ENCODE assay signal across 11 mouse cellular contexts in genomic region chr9:107259571-107259970, GRCm38 (mm10). TPM values are rescaled to one million over a fixed set of nuclear protein-coding genes. Genes with fewer than 3 reads are reported as not detected.
A peak's percentile ranks its signal among the peaks of the same experiment; 100 is the strongest.
DNase-seq lines count a peak whose midpoint lies in the region; ATAC-seq and TF ChIP-seq lines count a peak whose summit lies in the region.
"Had no signal": no experiment of that assay in that cellular context is flagged by ENCODE, and none has a peak within 500 bp of the region (broad histone marks: within the 10 kb centered on the region; RNA-seq: fewer than 3 reads in every experiment).

No protein-coding gene starts in this region.

- no peaks in the 10 kb centered on the region for H3K36me3 ChIP-seq in forebrain, embryonic 16.5 days (ENCODE audit: control insufficient read depth, insufficient read depth)
- no peaks in the 10 kb centered on the region for H3K36me3 ChIP-seq in forebrain, embryonic 12.5 days (replicated peaks)
- H3K36me3 ChIP-seq in midbrain, embryonic 15.5 days (replicated peaks) = no peaks in the 10 kb centered on the region
- no peaks in the 10 kb centered on the region for H3K36me3 ChIP-seq in midbrain, embryonic 13.5 days
- H3K36me3 ChIP-seq in stomach, postnatal 0 days (ENCODE audit: control insufficient read depth, insufficient read depth, low read length) = no peaks in the 10 kb centered on the region
- H3K36me3 ChIP-seq in limb, embryonic 10.5 days = no peaks in the 10 kb centered on the region
- H3K36me3 ChIP-seq: embryonic facial prominence, embryonic 13.5 days; kidney, embryonic 15.5 days had no signal

- intact Hi-C loops in left cerebral cortex, postnatal 10 days (cut with DNase I) = no loop called here

- no peak for TF ChIP-seq EP300 in stomach, postnatal 0 days (optimal IDR thresholded peaks at IDR 0.05)

- peak overlapping the region; percentile 55 for H3K27ac ChIP-seq in forebrain, embryonic 16.5 days (ENCODE audit: low read length)
- no peak overlapping the region for H3K27ac ChIP-seq in forebrain, embryonic 12.5 days
- 0 out of 2 replicates have a peak overlapping the region, but pooled peaks have one; percentile 15 for H3K27ac ChIP-seq in midbrain, embryonic 15.5 days
- no peak overlapping the region for H3K27ac ChIP-seq in midbrain, embryonic 13.5 days
- H3K27ac ChIP-seq in stomach, postnatal 0 days (replicated peaks) = no peak overlapping the region
- H3K27ac ChIP-seq in limb, embryonic 10.5 days = no peak overlapping the region
- H3K27ac ChIP-seq: embryonic facial prominence, embryonic 13.5 days; kidney, embryonic 15.5 days had no signal

- no peaks in the 10 kb centered on the region for H3K9me3 ChIP-seq in forebrain, embryonic 16.5 days (ENCODE audit: control insufficient read depth, low read length)
- H3K9me3 ChIP-seq in forebrain, embryonic 12.5 days = no peaks in the 10 kb centered on the region
- no peaks in the 10 kb centered on the region for H3K9me3 ChIP-seq in midbrain, embryonic 15.5 days
- no peaks in the 10 kb centered on the region for H3K9me3 ChIP-seq in midbrain, embryonic 13.5 days
- no peaks in the 10 kb centered on the region for H3K9me3 ChIP-seq in stomach, postnatal 0 days (ENCODE audit: control insufficient read depth, low read length)
- no peaks in the 10 kb centered on the region for H3K9me3 ChIP-seq in limb, embryonic 10.5 days (replicated peaks)
- H3K9me3 ChIP-seq: embryonic facial prominence, embryonic 13.5 days; kidney, embryonic 15.5 days had no signal

- TF ChIP-seq CTCF in stomach, postnatal 0 days (IDR thresholded peaks at IDR 0.05; ENCODE audit: low read depth) = no peak

- peak; percentile 49 to 84 for DNase-seq in left cerebral cortex, postnatal 10 days (ENCODE audit: extremely low spot score in 1 of 2, low spot score in 2 of 2)
- DNase-seq in kidney, adult 9 months = no peak
- DNase-seq in stomach, postnatal 0 days (ENCODE audit: low spot score) = no peak
- DNase-seq in limb, embryonic 10.5 days (ENCODE audit: low spot score) = no peak

- ATAC-seq in forebrain, embryonic 16.5 days = no peak
- ATAC-seq in forebrain, embryonic 12.5 days (ENCODE audit: low FRiP score) = no peak
- ATAC-seq in midbrain, embryonic 15.5 days (replicated peaks) = no peak
- no peak for ATAC-seq in midbrain, embryonic 13.5 days
- ATAC-seq in stomach, postnatal 0 days (ENCODE audit: low FRiP score, low TSS enrichment) = no peak

- no peak overlapping the region for H3K4me2 ChIP-seq in forebrain, embryonic 16.5 days (ENCODE audit: low read length)
- H3K4me2 ChIP-seq in forebrain, embryonic 12.5 days = no peak overlapping the region
- no peak overlapping the region for H3K4me2 ChIP-seq in midbrain, embryonic 15.5 days
- H3K4me2 ChIP-seq in midbrain, embryonic 13.5 days (replicated peaks) = no peak overlapping the region
- H3K4me2 ChIP-seq in stomach, postnatal 0 days (replicated peaks; ENCODE audit: low read depth) = no peak overlapping the region
- H3K4me2 ChIP-seq: embryonic facial prominence, embryonic 13.5 days; kidney, embryonic 15.5 days had no signal

- no peak overlapping the region for H3K9ac ChIP-seq in forebrain, embryonic 16.5 days (replicated peaks; ENCODE audit: low read depth, low read length)
- H3K9ac ChIP-seq in forebrain, embryonic 12.5 days = no peak overlapping the region
- H3K9ac ChIP-seq in midbrain, embryonic 15.5 days = no peak overlapping the region
- H3K9ac ChIP-seq in midbrain, embryonic 13.5 days (replicated peaks) = no peak overlapping the region
- no peak overlapping the region for H3K9ac ChIP-seq in stomach, postnatal 0 days (ENCODE audit: low read length)
- H3K9ac ChIP-seq: embryonic facial prominence, embryonic 13.5 days; kidney, embryonic 15.5 days had no signal

- 43% methylated on average over 6 of the region's 6 CpGs for WGBS in forebrain, embryonic 16.5 days
- WGBS in forebrain, embryonic 12.5 days = 77% methylated on average over 6 of the region's 6 CpGs
- 69% methylated on average over 6 of the region's 6 CpGs for WGBS in midbrain, embryonic 15.5 days
- WGBS in midbrain, embryonic 13.5 days = 84% methylated on average over 6 of the region's 6 CpGs
- 53% methylated on average over 6 of the region's 6 CpGs for WGBS in stomach, postnatal 0 days
- 77% methylated on average over 6 of the region's 6 CpGs for WGBS in limb, embryonic 10.5 days

- H3K27me3 ChIP-seq in forebrain, embryonic 16.5 days (replicated peaks; ENCODE audit: control insufficient read depth, insufficient read depth, low read length) = no peaks in the 10 kb centered on the region
- no peaks in the 10 kb centered on the region for H3K27me3 ChIP-seq in forebrain, embryonic 12.5 days
- H3K27me3 ChIP-seq in midbrain, embryonic 15.5 days (replicated peaks) = no peaks in the 10 kb centered on the region
- H3K27me3 ChIP-seq in midbrain, embryonic 13.5 days = no peaks in the 10 kb centered on the region
- no peaks in the 10 kb centered on the region for H3K27me3 ChIP-seq in stomach, postnatal 0 days (ENCODE audit: control insufficient read depth, insufficient read depth, low read length)
- no peaks in the 10 kb centered on the region for H3K27me3 ChIP-seq in limb, embryonic 10.5 days (ENCODE audit: low read depth, poor library complexity, severe bottlenecking)
- H3K27me3 ChIP-seq: embryonic facial prominence, embryonic 13.5 days; kidney, embryonic 15.5 days had no signal

- peaks cover 20% of the 10 kb centered on the region for H3K4me1 ChIP-seq in forebrain, embryonic 16.5 days (replicated peaks; ENCODE audit: control insufficient read depth, insufficient read depth, low read length)
- peaks cover 18% of the 10 kb centered on the region for H3K4me1 ChIP-seq in forebrain, embryonic 12.5 days
- H3K4me1 ChIP-seq in midbrain, embryonic 15.5 days = peaks cover 17% of the 10 kb centered on the region
- H3K4me1 ChIP-seq in midbrain, embryonic 13.5 days (replicated peaks) = peaks cover 17% of the 10 kb centered on the region
- H3K4me1 ChIP-seq in stomach, postnatal 0 days (replicated peaks; ENCODE audit: control insufficient read depth, insufficient read depth) = no peaks in the 10 kb centered on the region
- peaks cover 17% of the 10 kb centered on the region for H3K4me1 ChIP-seq in limb, embryonic 10.5 days

- H3K4me3 ChIP-seq in forebrain, embryonic 16.5 days (replicated peaks; ENCODE audit: low read length) = no peak overlapping the region
- no peak overlapping the region for H3K4me3 ChIP-seq in forebrain, embryonic 12.5 days (replicated peaks)
- H3K4me3 ChIP-seq in midbrain, embryonic 15.5 days = no peak overlapping the region
- H3K4me3 ChIP-seq in midbrain, embryonic 13.5 days (replicated peaks) = no peak overlapping the region
- H3K4me3 ChIP-seq in stomach, postnatal 0 days (ENCODE audit: low read depth, low read length) = no peak overlapping the region
- no peak overlapping the region for H3K4me3 ChIP-seq in limb, embryonic 10.5 days
- H3K4me3 ChIP-seq: embryonic facial prominence, embryonic 13.5 days; kidney, embryonic 15.5 days had no signal

RNA-seq across cellular contexts. Expression of gene Dock3, which starts 27.9 kb away (rescaled TPM):
- polyA plus RNA-seq in forebrain, embryonic 16.5 days (2015; fragmentation: Nextera tagmentation; extraction: Ambion mirVana) = 23.2 and 23.6 TPM in 2 replicates
- polyA plus RNA-seq in forebrain, embryonic 12.5 days (2016; fragmentation: Nextera tagmentation; extraction: Ambion mirVana) = 12.3 and 13.8 TPM in 2 replicates
- 23.4 and 24.4 TPM in 2 replicates for polyA plus RNA-seq in midbrain, embryonic 15.5 days (2015; fragmentation: Nextera tagmentation; extraction: Ambion mirVana)
- 14.0 and 20.2 TPM in 2 replicates for polyA plus RNA-seq in midbrain, embryonic 13.5 days (2015; fragmentation: Nextera tagmentation; extraction: Ambion mirVana)
- 100 to 1,000 TPM; 168 to 173 TPM for total RNA-seq in left cerebral cortex, postnatal 10 days (2021)
- 0.93 and 1.9 TPM in 2 replicates for polyA plus RNA-seq in stomach, postnatal 0 days (2015; fragmentation: Nextera tagmentation; extraction: Ambion mirVana)
- polyA plus RNA-seq in limb, embryonic 10.5 days (2016; fragmentation: Nextera tagmentation; extraction: Ambion mirVana) = 0.76 and 0.85 TPM in 2 replicates
- total RNA-seq: liver, adult 2 months had no signal
- polyA plus RNA-seq: liver, adult 2 months had no signal

RNA-seq across cellular contexts. Expression of gene Mapkapk3, which starts 30.1 kb away (rescaled TPM):
- polyA plus RNA-seq in forebrain, embryonic 16.5 days (2015; fragmentation: Nextera tagmentation; extraction: Ambion mirVana) = 1.4 and 1.7 TPM in 2 replicates
- 2.4 and 3.7 TPM in 2 replicates for polyA plus RNA-seq in forebrain, embryonic 12.5 days (2016; fragmentation: Nextera tagmentation; extraction: Ambion mirVana)
- polyA plus RNA-seq in midbrain, embryonic 15.5 days (2015; fragmentation: Nextera tagmentation; extraction: Ambion mirVana) = 2.2 TPM in 2 replicates
- 1.7 and 1.9 TPM in 2 replicates for polyA plus RNA-seq in midbrain, embryonic 13.5 days (2015; fragmentation: Nextera tagmentation; extraction: Ambion mirVana)
- 1 to 10 TPM; 1.9 to 2.7 TPM for total RNA-seq in left cerebral cortex, postnatal 10 days (2021)
- 32.0 and 37.4 TPM in 2 replicates for polyA plus RNA-seq in stomach, postnatal 0 days (2015; fragmentation: Nextera tagmentation; extraction: Ambion mirVana)
- polyA plus RNA-seq in limb, embryonic 10.5 days (2016; fragmentation: Nextera tagmentation; extraction: Ambion mirVana) = 5.3 and 5.9 TPM in 2 replicates

RNA-seq across cellular contexts. Expression of gene Cish, which starts 36.3 kb away (rescaled TPM):
- polyA plus RNA-seq in forebrain, embryonic 16.5 days (2015; fragmentation: Nextera tagmentation; extraction: Ambion mirVana) = 9.2 and 11.1 TPM in 2 replicates
- 4.5 and 6.0 TPM in 2 replicates for polyA plus RNA-seq in forebrain, embryonic 12.5 days (2016; fragmentation: Nextera tagmentation; extraction: Ambion mirVana)
- polyA plus RNA-seq in midbrain, embryonic 15.5 days (2015; fragmentation: Nextera tagmentation; extraction: Ambion mirVana) = 7.2 and 7.4 TPM in 2 replicates
- 6.3 and 6.6 TPM in 2 replicates for polyA plus RNA-seq in midbrain, embryonic 13.5 days (2015; fragmentation: Nextera tagmentation; extraction: Ambion mirVana)
- 10 to 100 TPM in 1 of 2 experiments, 1 to 10 TPM in 1; 9.4 to 11.8 TPM for total RNA-seq in left cerebral cortex, postnatal 10 days (2021)
- 30.8 and 32.2 TPM in 2 replicates for polyA plus RNA-seq in stomach, postnatal 0 days (2015; fragmentation: Nextera tagmentation; extraction: Ambion mirVana)
- polyA plus RNA-seq in limb, embryonic 10.5 days (2016; fragmentation: Nextera tagmentation; extraction: Ambion mirVana) = 4.3 and 5.1 TPM in 2 replicates

Comparison
In these comparisons a context has a peak if more than half of its experiments do, and no peak if none do; other contexts are left out.
1. H3K27ac ChIP-seq: peak in forebrain, embryonic 16.5 days (single experiment) and midbrain, embryonic 15.5 days (single experiment); none in forebrain, embryonic 12.5 days (single experiment), midbrain, embryonic 13.5 days (single experiment), stomach, postnatal 0 days (single experiment) and limb, embryonic 10.5 days (single experiment).
2. DNase-seq: peak in left cerebral cortex, postnatal 10 days (2 of 2); none in kidney, adult 9 months (single experiment), stomach, postnatal 0 days (single experiment) and limb, embryonic 10.5 days (single experiment).